Mouse (Mus musculus): Measurements from ENCODE around the gene Gm20388.

The Gm20388 gene

GRCm38 (mm10) chr8:121847261-121847822 is 1936.7 kb downstream of the Gm20388 start:
- no peak for DNase-seq (ENCODE audit: low spot score)

- no peak for DNase-seq (ENCODE audit: low spot score)
Observed at GRCm38 (mm10) chr8:121847987-121848386, 1937.3 kb downstream of the Gm20388 start.

GRCm38 (mm10) chr8:121848495-121848894 is 1937.9 kb downstream of the Gm20388 start:
- peak; percentile 67 for DNase-seq (ENCODE audit: low spot score)

GRCm38 (mm10) chr8:121849303-121849702 is 1938.7 kb downstream of the Gm20388 start:
- DNase-seq (ENCODE audit: low spot score), result no peak

- DNase-seq (ENCODE audit: low spot score), result peak; percentile 80
Observed at GRCm38 (mm10) chr8:121850018-121850417, 1939.4 kb downstream of the Gm20388 start.

- no peak for DNase-seq (ENCODE audit: low spot score)
Observed at GRCm38 (mm10) chr8:121850436-121850820, 1939.8 kb downstream of the Gm20388 start.

- DNase-seq (ENCODE audit: low spot score), result peak; percentile 96
Observed at GRCm38 (mm10) chr8:121850821-121851470, 1940.3 kb downstream of the Gm20388 start.

- no peak for DNase-seq (ENCODE audit: low spot score)
Observed at GRCm38 (mm10) chr8:121851716-121852115, 1941.1 kb downstream of the Gm20388 start.

- no peak for DNase-seq (ENCODE audit: low spot score)
Observed at GRCm38 (mm10) chr8:121852464-121852863, 1941.8 kb downstream of the Gm20388 start.

- peak; percentile 61 for DNase-seq (ENCODE audit: low spot score)
Observed at GRCm38 (mm10) chr8:121853586-121853985, 1942.9 kb downstream of the Gm20388 start.

- no peak for DNase-seq (ENCODE audit: low spot score)
Observed at GRCm38 (mm10) chr8:121856071-121856746, 1945.6 kb downstream of the Gm20388 start.

- DNase-seq (ENCODE audit: low spot score), result no peak
Observed at GRCm38 (mm10) chr8:121857331-121857730, 1946.7 kb downstream of the Gm20388 start.

- no peak for DNase-seq (ENCODE audit: low spot score)
Observed at GRCm38 (mm10) chr8:121857747-121858146, 1947.1 kb downstream of the Gm20388 start.

GRCm38 (mm10) chr8:121861276-121861675 is 1950.6 kb downstream of the Gm20388 start:
- DNase-seq (ENCODE audit: low spot score), result no peak

- DNase-seq (ENCODE audit: low spot score), result peak; percentile 52
Observed at GRCm38 (mm10) chr8:121861806-121862548, 1951.3 kb downstream of the Gm20388 start.

GRCm38 (mm10) chr8:121865356-121865755 is 1954.7 kb downstream of the Gm20388 start:
- DNase-seq (ENCODE audit: low spot score), result no peak

- DNase-seq (ENCODE audit: low spot score), result no peak
Observed at GRCm38 (mm10) chr8:121868196-121868595, 1957.6 kb downstream of the Gm20388 start.

- DNase-seq (ENCODE audit: low spot score), result no peak
Observed at GRCm38 (mm10) chr8:121868896-121869295, 1958.3 kb downstream of the Gm20388 start.

GRCm38 (mm10) chr8:121870190-121870589 is 1959.5 kb downstream of the Gm20388 start:
- no peak for DNase-seq (ENCODE audit: low spot score)

- peak; percentile 37 for DNase-seq (ENCODE audit: low spot score)
Observed at GRCm38 (mm10) chr8:121871833-121872440, 1961.3 kb downstream of the Gm20388 start.

- peak; percentile 79 for DNase-seq (ENCODE audit: low spot score)
Observed at GRCm38 (mm10) chr8:121874031-121874430, 1963.4 kb downstream of the Gm20388 start.

GRCm38 (mm10) chr8:121875045-121875444 is 1964.4 kb downstream of the Gm20388 start:
- no peak for DNase-seq (ENCODE audit: low spot score)

Measured in adipocyte (in vitro differentiated cells).